Mouse (Mus musculus): Measurements from ENCODE around the gene Chst2. TPM values are rescaled to one million over a fixed set of nuclear protein-coding genes. Genes with fewer than 3 reads are reported as not detected.

Chst2 gene
- polyA plus RNA-seq, 1 experiment from 2014 or later, result 2.2 TPM

Other genes starting within 250 kb of the Chst2 start
- gene U2surp, start 105.3 kb upstream of the Chst2 start, polyA plus RNA-seq (2014; fragmentation: Nextera tagmentation; extraction: Ambion mirVana), result 89.0 and 102 TPM in 2 replicates
- 0.70 and 0.86 TPM in 2 replicates for gene Paqr9, start 152.9 kb upstream of the Chst2 start, polyA plus RNA-seq (2014; fragmentation: Nextera tagmentation; extraction: Ambion mirVana)
- 1.8 and 1.9 TPM in 2 replicates for gene Pcolce2, start 230.9 kb upstream of the Chst2 start, polyA plus RNA-seq (2014; fragmentation: Nextera tagmentation; extraction: Ambion mirVana)